Mouse (Mus musculus): ENCODE measurements around the gene Cr2.

GRCm38 (mm10) chr1:195129867-195130266 lies 46.6 kb downstream of the Cr2 start:
- TF ChIP-seq POLR2A (IDR thresholded peaks at IDR 0.05; ENCODE audit: extremely low read depth, insufficient read depth, low read length) = no peak
- no peak for TF ChIP-seq CTCF (IDR thresholded peaks at IDR 0.05; ENCODE audit: extremely low read depth, insufficient read depth, low read length)

Data from cortical plate, adult 2 months (tissue).